Mouse (Mus musculus) bone marrow macrophage, adult 2 months (primary cell): Measurements from ENCODE around the gene Trim47. TPM values are rescaled to one million over a fixed set of nuclear protein-coding genes. Genes with fewer than 3 reads are reported as not detected.

ENCODE experiments used
- H3K27ac ChIP-seq: 2 replicates; pipeline ENCODE4 v1.5.1; 2012; ENCODE audit warnings: low read depth, low read length; ENCODE audit not compliant: insufficient read depth
- H3K4me1 ChIP-seq: 2 replicates; pipeline ENCODE4 v1.6.1; 2012; ENCODE audit warnings: low read length; ENCODE audit not compliant: control insufficient read depth, insufficient read depth
- H3K4me3 ChIP-seq: 2 replicates; pipeline ENCODE4 v1.5.1; 2012; ENCODE audit warnings: mild to moderate bottlenecking, low read length, moderate library complexity; ENCODE audit not compliant: insufficient read depth
- CTCF ChIP-seq: IDR thresholded peaks from 2 replicates; pipeline ENCODE4 v1.5.1; 2012; ENCODE audit warnings: low read depth, mild to moderate bottlenecking, low read length, moderate library complexity
- POLR2A ChIP-seq: IDR thresholded peaks from 2 replicates; pipeline ENCODE4 v1.6.1; 2012; ENCODE audit warnings: mild to moderate bottlenecking, low read depth, low read length, borderline replicate concordance
- polyA plus RNA-seq: library from polyadenylated mRNA; stranded (reverse); fragments of >200 nt; gene quantifications from 2 replicates; pipeline ENCODE4 v1.2.4, GENCODE M21; 2012; ENCODE audit not compliant: missing spikeins, insufficient read depth, insufficient read length

Gene Trim47
- polyA plus RNA-seq, 1 experiment: 32.1 TPM

DNA sequence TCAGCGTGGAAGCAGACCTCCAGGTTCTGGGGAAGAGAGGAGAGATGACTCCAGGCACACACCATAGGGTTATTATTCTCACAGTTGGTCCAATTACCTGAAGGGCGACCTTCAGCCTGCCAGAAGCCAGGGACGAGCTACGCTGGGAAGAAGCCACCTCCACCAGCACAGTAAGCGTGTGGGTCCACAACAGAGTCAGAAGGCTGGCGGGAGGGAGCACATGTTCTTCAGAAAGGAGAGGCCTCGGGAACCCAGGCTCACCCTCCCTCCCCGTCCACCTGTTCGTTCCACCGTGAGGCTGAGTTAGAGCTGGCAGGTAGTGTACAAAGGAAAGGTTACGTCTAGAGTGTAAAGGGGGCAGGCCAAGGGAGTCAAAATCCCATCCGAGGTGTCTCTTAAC, 61.7 kb downstream of the Trim47 start:
- Histone ChIP-seq H3K27ac (no peak overlapping the region), H3K4me3 (no peak overlapping the region), H3K4me1 (no peaks in the 10 kb centered on the region)
- TF ChIP-seq CTCF: no peak
- no peak for TF ChIP-seq POLR2A

DNA sequence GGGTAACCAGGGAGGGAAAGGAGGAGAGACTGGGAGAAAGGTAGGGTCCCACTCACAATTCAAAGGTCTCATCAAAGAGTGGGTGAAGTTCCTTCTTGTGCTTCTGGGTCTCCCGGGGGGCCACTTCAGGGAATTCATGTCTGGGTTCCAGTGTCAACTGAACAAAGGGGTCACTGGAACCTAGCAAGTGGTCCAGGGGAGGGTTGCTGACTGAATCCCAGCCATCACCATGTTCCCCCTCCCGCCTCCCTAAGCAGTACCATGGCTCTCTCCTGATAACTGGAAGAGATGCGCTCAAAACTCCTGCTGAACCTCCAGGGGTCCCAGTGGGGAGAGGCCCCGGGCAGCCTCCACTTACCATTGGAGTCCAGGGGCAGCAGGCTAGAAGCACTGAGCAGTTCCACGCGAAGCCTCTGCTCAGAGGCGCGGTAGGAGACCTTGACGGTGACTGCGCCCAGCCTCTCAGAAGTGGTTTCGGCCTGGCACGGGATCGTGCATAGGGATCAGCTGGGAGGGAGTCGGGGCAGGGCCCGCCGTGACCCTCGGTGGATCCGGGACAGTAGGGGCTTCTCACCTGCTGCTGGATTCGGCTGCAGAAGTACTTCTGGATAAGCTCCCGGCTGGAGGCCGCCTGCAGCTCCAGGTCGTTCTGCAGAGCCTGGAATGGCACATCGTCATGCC, 62.7 kb downstream of the Trim47 start:
- no peak overlapping the region for H3K27ac ChIP-seq
- no peaks in the 10 kb centered on the region for H3K4me1 ChIP-seq

DNA sequence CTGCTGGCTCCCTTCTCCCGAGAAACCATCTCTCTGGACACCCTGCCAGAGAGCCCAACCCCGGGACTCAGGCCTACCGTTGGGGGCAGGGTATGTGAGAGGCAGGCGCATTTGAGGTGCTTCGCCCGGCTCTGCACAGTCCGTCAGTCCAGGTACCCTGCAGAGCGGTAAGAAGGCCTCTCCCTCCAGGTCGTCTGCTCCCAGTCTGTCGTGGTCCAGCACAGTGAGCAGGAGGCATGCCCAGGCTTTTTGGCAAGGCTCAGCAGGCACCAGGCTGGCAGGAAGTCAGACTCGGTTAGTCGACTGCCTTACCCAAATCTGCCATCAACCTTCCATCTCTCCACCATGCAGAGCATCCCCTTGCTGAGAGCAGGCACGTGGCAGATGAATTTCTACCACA, 63.4 kb downstream of the Trim47 start:
- no peak overlapping the region for H3K4me3 ChIP-seq
- no peak overlapping the region for H3K27ac ChIP-seq
- TF ChIP-seq POLR2A: no peak
- no peak for TF ChIP-seq CTCF
- H3K4me1 ChIP-seq: no peaks in the 10 kb centered on the region

More for the DNA sequence above, 62.7 kb downstream of the Trim47 start:
- no peak overlapping the region for H3K4me3 ChIP-seq
- no peak for TF ChIP-seq POLR2A
- no peak for TF ChIP-seq CTCF

DNA sequence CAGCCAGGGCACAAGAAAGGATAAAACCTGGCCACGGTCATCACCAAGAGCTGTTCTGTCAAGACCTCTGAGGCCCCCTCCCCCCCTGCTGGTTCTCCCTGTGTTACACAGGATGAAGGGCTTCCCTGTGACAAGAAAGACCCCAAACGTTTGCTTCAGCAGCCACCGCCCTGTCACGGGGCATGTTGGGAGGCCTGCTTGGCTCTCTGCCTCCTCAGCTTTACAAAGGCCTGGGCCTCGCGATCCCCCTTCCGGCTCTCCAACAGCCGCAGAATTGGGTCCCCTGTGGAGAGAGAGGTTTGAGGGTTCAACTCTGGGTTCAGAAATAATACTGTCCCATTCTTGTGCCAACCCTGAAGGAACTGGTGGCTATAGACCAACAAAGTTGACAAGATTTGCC, 64.5 kb downstream of the Trim47 start:
- H3K27ac ChIP-seq: no peak overlapping the region
- H3K4me3 ChIP-seq: no peak overlapping the region
- H3K4me1 ChIP-seq: no peaks in the 10 kb centered on the region
- TF ChIP-seq POLR2A (no peak), CTCF (no peak)

DNA sequence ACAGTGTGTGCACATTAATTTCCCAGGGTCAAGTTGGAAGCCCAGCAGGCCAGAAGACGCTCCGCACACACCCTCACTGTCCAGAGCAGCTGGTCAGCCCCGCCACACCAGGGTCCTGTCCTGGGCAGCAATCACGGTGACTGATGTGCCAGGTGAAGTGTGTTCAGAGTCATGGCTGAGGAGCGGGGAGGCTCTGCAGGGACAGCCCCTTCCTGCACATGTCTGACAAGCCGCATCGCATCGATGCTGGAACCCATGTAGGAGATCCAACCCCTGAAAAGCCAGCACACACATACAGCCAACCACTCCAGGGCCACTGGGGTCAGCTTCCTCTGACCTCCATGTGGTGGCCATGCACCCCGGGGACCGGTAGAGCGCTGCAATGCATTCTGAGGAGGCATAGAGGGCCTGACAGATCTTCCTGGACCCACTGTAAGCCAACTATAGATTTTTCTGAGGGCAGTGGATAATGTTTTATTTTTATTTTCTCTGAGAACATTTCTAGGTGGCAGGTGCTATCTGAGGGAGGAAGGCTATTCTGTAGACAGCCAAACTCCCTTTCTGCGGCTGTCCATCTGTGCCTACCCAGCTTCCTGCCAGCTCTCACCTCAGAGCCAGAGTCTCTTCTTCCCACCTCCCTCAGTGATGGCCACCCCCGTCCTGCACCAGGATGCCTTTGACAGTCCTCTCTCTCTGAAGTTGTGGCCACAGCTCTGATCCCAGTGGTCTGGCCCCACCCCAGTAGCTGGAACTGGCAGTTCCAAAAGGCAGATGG, 65.2 kb downstream of the Trim47 start:
- TF ChIP-seq POLR2A (no peak), CTCF (no peak)
- Histone ChIP-seq H3K4me3 (no peak overlapping the region), H3K4me1 (no peaks in the 10 kb centered on the region), H3K27ac (no peak overlapping the region)

DNA sequence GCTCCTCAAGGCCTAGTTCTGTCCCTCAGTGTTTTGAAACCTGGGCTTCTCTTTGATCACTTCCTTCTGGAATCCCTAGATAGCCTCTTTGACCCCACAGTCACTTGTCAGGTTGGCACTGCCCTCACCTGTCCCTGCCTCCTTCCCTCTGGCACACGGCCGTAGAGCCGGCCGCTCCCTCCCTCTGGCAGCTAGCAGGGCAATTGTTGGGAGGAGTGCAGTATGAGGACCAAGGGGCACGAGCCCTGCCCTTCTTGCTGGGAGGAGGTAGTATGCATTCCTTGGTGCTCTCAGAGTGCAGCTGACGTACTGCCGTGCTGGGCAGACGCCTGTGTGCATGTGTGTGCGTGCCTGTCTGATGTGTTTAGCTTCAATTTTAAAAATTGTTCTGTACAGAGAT, 66.4 kb downstream of the Trim47 start:
- Histone ChIP-seq H3K4me3 (no peak overlapping the region), H3K27ac (no peak overlapping the region), H3K4me1 (no peaks in the 10 kb centered on the region)
- TF ChIP-seq POLR2A (no peak), CTCF (no peak)

DNA sequence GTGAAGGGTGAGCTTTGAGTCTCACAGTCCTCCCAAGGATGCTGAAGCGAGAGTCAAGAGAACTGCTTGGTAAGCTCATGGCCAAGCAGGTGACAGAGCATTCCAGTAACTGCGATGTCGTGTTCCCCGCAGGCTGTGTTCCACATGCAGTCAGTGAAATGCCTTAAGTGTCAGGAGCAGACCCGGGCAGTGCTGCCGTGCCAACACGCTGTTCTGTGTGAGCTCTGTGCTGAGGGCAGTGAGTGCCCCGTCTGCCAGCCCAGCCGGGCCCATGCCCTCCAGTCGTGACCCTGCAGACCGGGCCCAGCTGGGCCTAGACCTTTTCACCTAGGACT, 67.4 kb downstream of the Trim47 start:
- TF ChIP-seq POLR2A (no peak), CTCF (no peak)
- Histone ChIP-seq H3K4me1 (no peaks in the 10 kb centered on the region), H3K27ac (no peak overlapping the region), H3K4me3 (no peak overlapping the region)

DNA sequence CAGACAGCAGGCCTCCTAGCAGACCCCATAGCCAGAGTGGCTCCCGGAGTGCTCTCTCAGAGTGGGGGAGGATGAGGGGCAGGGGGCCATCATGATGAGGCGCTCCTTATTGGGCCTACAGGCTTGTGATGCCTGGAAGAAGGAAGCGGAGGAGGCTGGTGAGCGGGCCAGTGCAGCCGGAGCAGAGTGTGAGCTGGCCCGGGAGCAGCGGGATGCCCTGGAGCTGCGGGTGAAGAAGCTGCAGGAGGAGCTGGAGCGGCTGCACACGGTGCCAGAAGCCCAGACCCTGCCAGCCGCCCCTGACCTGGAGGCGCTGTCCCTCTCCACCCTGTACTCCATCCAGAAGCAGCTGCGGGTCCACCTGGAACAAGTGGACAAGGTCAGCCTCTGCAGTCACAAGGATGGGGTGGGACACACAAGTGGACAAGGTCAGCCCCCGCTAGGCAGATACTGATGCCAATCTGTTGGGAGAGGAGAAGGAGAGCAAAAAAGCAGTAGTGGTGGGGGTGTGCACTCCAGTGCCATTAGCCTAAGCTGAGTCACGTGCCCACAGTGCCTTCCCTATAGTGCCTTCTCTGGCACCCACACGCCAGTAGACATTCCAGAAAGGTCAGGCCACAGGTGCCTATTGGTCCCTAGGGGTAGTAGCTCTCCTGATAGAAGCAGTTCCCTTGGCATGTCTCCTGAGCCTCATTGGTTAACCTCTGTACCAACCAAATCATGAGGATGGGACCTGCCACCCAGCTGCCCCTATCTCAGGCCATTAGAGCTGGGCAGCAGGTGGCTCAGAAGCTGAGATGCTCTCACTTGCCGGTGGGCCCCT, 67.9 kb downstream of the Trim47 start:
- Histone ChIP-seq H3K27ac (no peak overlapping the region), H3K4me3 (no peak overlapping the region), H3K4me1 (no peaks in the 10 kb centered on the region)
- TF ChIP-seq POLR2A: no peak
- no peak for TF ChIP-seq CTCF

DNA sequence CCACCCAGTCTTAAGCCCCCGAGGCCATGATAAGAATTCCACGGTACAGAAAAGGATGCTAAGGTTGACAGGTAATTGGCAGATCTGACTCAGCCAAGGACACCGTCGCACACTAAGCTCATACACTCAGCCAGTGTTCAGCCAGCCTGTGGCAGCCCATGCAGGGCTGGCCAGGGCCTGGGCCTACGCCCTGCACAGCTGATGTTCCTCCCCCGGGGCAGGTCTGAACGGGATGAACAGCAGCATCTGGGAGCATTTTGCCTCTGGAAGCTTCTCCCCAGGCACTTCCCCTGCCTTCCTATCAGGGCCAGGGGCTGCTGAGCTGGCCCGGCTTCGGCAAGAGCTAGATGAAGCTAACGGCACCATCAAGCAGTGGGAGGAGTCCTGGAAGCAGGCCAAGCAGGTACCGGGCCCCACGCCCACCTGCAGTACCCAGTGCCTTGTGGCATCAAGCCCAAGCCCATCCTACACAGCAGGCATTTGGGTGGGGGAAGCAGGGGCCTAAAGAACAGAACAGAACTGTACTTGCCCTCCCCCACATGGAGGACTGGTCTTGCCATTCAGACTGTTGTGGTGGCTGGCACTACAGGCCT, 68.9 kb downstream of the Trim47 start:
- no peak overlapping the region for H3K4me3 ChIP-seq
- no peak for TF ChIP-seq POLR2A
- TF ChIP-seq CTCF: no peak
- H3K27ac ChIP-seq: no peak overlapping the region
- H3K4me1 ChIP-seq: no peaks in the 10 kb centered on the region
